Mouse (Mus musculus): ENCODE data around the gene Gbp5.

Gene Gbp5

DNA sequence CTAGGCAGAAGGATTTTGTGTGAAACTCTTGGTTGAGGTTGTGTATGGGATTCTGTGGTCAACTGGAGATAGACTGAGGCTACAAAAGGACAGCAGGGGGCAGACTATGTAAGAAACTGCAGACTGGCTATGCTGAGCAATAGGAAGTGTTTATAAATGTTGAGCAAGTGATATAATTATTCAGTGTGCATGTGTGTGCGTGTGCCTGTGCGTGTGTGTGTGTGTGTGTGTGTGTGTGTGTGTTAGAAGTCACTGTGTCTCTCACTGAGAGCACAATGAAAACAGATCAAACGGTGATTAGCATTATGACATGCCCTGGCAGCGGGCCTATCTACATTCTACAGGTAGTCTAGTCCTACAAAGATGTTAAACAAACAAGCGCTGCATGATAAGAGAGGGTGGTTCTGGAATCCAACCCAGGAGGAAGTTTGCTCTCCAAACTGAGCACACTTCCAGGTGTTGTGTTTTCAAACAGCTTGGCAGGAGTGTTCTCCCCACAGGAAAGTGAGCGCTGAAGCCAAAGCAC is at the start of gene Gbp5:
Gbp5 (plus strand) TSS at position 443 of the 526 bp plus-strand sequence.
- in situ Hi-C loops (cut with MseI, MboI), result loop anchor here (5.0 to 10.0 kb wide), 3 partner anchors 64 to 129 kb away; partner anchors contain the start of genes Gbp2 (in 2 of the 2) and Gbp3 (in 1 of the 2)

- in situ Hi-C loops (cut with MseI, MboI), result loop anchor here (25.0 kb wide), 1 partner anchor 592 kb away; no protein-coding TSS in a partner anchor
Measured at GRCm38 (mm10) chr3:142454198-142454597, 39.6 kb upstream of the Gbp5 start.

DNA sequence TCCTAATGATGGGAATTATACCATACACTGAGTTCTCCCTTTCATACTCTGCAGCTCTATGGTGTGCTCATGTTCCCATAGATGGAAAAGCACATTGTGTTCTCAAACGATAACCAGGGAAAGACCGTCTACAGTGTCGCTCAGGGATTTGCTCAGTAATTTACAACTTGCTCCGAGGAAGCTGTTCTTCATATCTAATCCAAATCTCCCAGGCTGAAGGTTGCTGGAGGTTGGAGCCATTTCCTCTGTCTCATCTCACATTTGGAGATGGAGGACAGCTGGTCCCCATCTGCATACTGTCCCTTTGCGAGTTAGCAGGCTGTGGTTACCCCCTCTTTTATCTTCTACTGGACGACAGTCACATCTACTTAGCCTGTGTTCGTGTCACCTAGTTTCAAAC is 34.5 kb upstream of the Gbp5 start:
- in situ Hi-C loops (cut with MseI, MboI), result loop anchor here (25.0 kb wide), 1 partner anchor 597 kb away; no protein-coding TSS in a partner anchor

- in situ Hi-C loops (cut with MseI, MboI), result loop anchor here (25.0 kb wide), 1 partner anchor 601 kb away; no protein-coding TSS in a partner anchor
Measured at GRCm38 (mm10) chr3:142462764-142463751, 30.7 kb upstream of the Gbp5 start.

DNA sequence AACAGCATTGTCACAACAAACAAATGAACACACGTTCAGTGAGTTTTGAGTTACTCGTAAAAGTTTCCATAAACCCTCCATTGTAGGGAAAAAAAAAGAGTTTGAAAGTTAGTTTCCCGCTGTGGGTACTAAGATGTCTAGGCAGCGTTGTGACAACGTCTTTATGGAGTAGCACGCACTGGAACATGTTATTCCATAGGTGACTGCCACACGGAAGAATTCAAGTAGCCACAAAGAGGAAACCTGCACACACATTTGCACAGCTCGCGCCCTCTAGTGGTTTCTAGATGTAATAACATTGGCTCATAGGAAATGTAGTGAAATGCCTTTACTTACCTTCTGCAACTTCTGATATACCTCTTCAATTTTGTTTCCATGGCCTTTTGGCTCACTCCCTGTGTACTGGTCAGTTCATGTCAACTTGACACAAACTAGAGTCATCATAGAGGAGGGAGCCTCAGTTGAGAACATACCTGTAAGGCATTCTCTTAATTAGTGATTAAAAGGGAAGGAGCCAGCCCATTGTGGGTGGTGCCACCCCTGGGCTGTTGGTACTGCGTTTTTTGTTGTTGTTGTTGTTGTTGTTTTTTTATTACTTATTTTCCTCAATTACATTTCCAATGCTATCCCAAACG is 19.3 kb upstream of the Gbp5 start:
- in situ Hi-C loops (cut with MseI, MboI), result loop anchor here (10.0 to 25.0 kb wide), 2 partner anchors 180 to 612 kb away; no protein-coding TSS in a partner anchor

- in situ Hi-C loops (cut with MseI, MboI), result loop anchor here (5.0 to 10.0 kb wide), 2 partner anchors 181 to 184 kb away; no protein-coding TSS in a partner anchor
Measured at GRCm38 (mm10) chr3:142475913-142476312, 17.9 kb upstream of the Gbp5 start.

DNA sequence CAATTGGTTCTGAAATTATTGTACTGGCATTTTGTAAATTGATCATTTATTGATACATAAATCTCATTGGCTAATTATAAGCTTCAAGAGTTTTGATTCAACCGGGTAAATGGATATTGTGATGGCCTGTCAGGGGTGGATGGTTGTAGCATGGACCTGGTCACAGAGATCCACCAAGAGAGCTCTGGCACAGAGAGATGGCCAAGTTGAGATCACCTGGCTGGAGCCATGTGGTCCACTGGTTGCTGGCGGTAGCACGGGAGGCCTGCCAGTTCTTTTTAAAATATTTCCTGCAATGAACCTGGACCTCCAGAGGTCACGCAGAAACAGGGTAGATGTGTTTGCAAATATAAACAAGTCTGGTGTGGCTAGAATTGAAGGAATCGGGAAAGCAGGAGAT is 15.9 kb upstream of the Gbp5 start:
- in situ Hi-C loops (cut with MseI, MboI), result loop anchor here (5.0 to 10.0 kb wide), 2 partner anchors 183 to 186 kb away; no protein-coding TSS in a partner anchor

DNA sequence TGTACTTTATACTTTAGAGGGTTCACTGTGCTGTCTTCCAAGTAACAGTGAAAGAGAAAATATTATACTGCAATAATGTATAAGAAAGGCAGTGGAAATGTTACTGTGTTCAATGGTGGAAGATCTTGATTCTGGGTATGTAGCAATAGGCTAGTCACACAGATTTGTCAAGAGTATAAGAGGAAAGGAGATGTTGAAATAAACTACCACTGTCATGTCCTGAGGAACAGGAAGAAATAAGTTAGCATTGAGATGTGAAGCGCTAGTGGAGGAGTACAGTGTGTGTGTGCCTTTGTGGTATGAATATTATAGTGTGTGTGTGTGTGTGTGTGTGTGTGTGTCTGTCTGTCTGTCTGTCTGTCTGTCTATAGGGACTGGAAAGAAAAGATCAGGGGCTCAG is 15.4 kb upstream of the Gbp5 start:
- in situ Hi-C loops (cut with MseI, MboI), result loop anchor here (5.0 to 10.0 kb wide), 2 partner anchors 184 to 186 kb away; no protein-coding TSS in a partner anchor

GRCm38 (mm10) chr3:142490465-142490864 is 3.3 kb upstream of the Gbp5 start:
- in situ Hi-C loops (cut with MseI, MboI), result loop anchor here (5.0 to 10.0 kb wide), 3 partner anchors 67 to 132 kb away; partner anchors contain the start of genes Gbp2 (in 2 of the 2) and Gbp3 (in 1 of the 2)

DNA sequence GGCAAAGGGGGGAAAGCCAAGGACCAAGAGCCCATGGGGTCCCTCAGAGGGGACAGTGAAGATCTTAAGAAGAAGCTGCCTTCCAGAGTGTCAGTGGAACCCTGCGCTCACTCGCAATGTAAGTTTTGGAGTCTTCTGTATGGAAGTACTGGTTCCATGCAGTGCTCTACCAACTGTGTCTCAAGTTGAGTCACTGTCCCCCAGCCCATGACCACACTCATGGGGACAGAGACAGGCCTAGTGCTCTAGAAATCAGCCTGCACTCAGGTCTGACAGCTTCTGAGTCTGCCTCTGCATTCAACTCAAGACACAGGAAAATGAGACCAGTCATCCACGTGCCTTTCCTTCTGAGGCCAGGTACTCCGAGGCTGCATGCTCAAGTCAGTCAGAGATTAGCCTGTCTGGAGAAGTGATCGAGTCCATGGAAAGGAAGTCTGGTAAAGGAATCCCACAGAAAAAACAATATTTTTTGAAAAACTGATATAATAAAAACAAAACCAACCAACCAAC is 1.4 kb downstream of the Gbp5 start:
- in situ Hi-C loops (cut with MseI, MboI), result loop anchor here in 1 of 2 experiments (10.0 kb wide), 1 partner anchor 70 kb away; the partner anchor contains the start of gene Gbp3

DNA sequence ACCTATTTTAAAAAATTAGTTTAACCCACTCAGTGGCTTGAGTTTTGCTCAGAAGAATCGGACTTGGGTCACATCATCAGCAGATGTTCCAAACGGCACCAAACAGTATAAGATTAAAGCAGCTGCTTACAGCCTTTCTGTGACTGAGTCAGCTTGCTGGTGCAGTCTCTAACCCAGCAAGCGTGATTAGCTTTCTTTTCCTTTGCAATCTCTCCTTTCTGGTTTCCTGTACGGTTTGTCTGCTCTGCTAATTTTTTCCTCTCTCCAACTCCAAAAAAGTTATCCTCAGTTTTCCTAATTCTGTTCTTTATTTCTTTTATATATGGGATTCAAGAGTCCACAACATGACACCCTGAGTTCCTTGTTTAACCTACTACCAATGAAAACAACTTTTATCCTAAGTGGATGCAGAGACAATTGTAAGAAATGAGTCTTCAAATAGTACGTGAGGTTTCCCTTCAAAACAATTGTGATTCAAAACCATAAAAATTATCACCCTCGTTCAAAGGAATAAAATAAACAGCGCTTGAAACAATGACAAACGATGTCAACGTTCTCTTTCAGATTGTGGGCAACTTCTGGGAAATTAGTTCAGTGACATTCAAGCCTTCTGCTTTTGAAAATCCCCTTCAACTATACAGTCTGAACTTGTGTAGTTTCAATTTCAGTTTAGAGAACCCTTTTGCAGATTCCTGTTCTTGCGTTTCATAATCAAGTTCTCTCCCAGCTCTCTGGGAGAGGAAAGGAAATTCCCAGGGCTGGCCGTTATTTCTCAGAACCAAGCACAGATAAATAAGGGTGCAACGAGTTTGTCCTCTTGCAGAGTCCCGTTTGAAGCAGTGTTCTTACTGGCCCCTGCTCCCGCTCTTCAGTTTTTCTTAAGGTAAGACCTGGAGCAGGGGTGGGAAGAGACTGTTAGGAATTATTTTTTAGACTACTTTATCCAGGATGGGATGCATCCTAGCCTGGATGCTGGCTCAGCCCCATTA is 2.6 kb downstream of the Gbp5 start:
- in situ Hi-C loops (cut with MseI, MboI), result loop anchor here in 1 of 2 experiments (10.0 kb wide), 1 partner anchor 68 kb away; the partner anchor contains the start of gene Gbp3

GRCm38 (mm10) chr3:142497123-142497841 is 3.5 kb downstream of the Gbp5 start:
- in situ Hi-C loops (cut with MseI, MboI), result loop anchor here in 1 of 2 experiments (10.0 kb wide), 1 partner anchor 68 kb away; the partner anchor contains the start of gene Gbp3

DNA sequence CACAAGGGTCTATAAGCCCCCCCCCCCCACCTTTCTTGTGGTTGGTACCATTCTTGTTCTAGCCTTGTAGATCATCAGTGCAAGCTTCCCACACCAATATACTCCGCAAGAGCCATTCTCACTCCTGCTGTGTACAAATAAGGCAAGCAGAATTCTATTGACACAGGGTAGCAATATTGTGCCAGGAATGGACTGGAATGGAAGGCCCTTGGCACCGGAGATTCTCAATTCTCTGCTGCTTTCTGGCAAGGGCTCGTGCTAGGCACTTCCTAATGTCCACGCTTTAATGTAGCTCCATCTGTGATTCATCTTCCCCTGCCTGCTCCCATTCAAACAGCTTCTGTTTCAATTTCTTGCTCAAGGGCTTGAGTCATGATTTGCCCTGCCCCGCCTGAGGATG is 5.2 kb downstream of the Gbp5 start:
- in situ Hi-C loops (cut with MseI, MboI), result loop anchor here in 1 of 2 experiments (10.0 kb wide), 1 partner anchor 66 kb away; the partner anchor contains the start of gene Gbp3

DNA sequence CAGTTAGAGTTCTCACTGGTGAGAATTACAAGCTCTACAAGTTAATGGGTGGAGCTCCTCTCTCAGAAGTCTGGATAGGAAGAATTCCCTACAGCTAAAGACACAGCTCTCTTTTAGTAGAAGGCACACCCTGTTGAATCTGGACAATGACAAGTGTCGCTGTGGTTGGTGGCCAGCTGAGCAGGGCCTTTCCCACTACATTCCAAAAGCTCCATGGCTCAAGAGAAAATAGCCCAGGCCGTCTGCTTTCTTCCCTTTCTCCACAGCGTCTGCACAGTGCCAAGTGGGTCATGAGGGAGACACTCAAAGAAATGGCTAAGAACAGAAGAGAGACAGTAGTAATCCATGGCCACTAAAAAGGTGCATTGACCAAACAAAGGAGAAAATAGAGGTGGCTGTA is 34.3 kb downstream of the Gbp5 start:
- in situ Hi-C loops (cut with MseI, MboI), result no loop called here

DNA sequence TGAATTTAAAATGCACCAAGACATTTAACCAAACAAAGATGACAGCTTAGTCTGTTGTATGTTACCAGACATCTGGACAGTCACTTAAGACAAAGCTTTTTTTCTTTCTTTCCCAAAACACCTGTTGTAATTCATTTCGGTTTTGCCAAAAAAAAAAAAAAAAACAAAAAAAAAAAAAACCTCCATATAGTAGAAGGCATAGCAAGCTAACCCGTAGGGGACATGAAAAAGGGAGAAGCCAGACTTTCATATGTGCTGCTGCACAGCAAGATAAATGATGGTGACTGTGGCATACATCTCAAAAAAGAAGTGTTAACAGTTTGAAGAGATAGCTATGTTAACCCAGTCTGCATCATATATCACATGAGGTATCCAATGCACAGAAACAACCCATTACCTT is 35.8 kb downstream of the Gbp5 start:
- in situ Hi-C loops (cut with MseI, MboI), result no loop called here

- in situ Hi-C loops (cut with MseI, MboI), result no loop called here
Measured at GRCm38 (mm10) chr3:142530087-142530953, 36.5 kb downstream of the Gbp5 start, which contains the start of gene Gbp7. Gene Gbp7, plus strand, starts transcription at chr3:142530342.

DNA sequence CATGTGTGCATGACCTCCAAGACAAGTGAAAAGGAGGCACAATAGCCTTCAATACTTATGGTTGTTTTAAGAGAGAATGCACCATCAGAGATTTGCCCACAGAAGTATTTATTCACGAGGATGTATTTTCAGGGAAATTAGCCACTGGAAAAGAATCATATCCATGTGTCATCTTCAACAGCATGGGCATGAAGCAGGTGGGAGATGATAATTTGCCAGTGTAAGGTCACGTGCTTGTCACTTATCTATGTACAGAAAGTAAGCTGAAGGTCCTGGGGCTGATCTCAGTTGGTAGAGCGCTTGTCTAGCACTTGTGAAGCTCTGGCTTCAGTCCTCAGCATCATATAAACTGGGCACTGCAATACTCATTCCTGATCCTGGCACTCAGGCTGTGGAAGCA is 37.8 kb downstream of the Gbp5 start:
- in situ Hi-C loops (cut with MseI, MboI), result no loop called here

- in situ Hi-C loops (cut with MseI, MboI), result no loop called here
Measured at GRCm38 (mm10) chr3:142533185-142533584, 39.4 kb downstream of the Gbp5 start.
